Mouse (Mus musculus) Muller cell, postnatal 12 days (primary cell): ENCODE data around the gene Zbtb48.
"Not testable (repeated sequence)": the region's sequence is repeated elsewhere in the genome, so short reads cannot be mapped to it uniquely, and the experiment has no call there.

Source experiments
- DNase-seq: peaks from one replicate; pipeline ENCODE4 v3.0.0-alpha.2; 2015; ENCODE audit errors: inconsistent ontology term

Zbtb48 gene

DNA sequence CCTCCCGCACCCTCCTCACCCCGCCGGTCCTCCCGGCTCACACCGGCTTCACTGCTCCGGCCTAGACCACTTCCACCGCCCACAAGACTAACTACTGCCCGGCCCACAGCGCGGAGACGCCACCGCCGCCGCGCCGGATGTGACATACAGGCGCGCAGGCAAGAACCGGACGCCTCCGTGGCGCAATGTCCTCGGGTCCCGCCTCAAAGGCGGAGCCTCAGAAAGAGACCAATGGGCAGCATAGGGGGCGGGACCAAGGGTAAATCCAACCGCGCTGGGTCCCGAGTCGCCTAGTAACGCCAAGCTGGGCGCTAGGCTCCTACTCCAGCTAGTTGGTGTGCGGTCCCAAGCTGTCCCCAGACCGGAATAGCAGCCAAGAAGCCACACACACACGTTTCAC is at the start of gene Zbtb48:
Gene Zbtb48, minus strand, starts transcription at position 148 of the 400 bp plus-strand sequence.
- peak; percentile 97 for DNase-seq

DNA sequence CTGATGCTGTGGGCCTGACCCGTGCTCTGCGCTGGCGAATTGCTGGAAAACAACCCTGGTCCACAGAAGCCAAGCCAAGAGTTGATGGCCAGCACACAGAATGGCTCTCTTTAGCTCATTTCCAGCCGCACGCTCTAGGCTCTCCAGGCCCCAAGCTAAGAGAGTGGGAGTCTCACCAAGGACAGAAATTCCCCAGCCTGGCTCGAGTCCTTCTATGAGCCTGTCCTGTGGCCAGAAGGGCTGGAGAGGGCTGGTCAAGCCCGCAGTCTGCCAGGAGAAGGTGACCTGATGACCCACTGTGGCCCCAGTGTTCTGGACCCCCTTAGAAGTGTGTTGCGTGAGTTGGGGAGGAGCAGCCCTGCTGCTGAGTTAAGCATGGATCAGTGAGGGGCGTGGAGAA is 49.7 kb upstream of the Zbtb48 start:
- no peak for DNase-seq

DNA sequence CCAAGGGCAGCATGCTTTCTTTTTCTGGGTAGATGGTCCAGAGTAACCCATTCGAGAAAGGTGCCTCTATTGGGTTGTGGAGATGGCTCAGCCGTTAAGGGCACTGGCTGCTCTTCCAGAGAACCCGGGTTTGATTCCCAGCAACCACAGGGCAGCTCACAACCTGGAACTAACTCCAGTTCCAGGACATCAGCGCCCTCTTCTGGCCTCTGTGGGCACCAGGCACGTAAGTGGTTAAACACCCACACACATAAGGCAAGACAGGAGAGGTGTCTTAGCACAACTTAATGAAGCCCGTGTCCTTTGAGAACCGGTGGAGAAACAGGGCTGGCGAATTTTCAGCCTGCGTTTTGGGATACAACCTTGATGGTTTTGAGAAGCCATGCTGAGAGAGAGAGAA is 47.1 kb upstream of the Zbtb48 start:
- no peak for DNase-seq

DNA sequence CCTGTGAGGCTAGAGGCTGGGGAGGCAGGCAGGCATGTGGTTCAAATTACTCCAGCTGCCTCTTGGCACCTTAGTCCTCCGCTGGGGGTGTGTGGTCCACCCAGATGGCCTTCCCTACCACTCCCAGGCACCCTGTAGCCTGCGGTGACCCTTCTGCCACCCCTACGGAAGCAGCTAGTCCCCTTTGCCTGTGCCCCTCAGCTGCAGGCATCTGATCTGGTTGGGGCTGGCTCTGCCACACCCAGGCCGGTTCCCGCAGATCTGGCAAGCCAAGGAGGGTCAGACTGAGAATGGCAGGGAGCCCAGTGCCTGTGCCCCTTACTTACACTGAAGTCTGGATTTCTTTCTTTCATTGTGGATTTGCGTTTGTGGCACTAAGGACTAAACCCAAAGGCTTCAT is 46.2 kb upstream of the Zbtb48 start:
- DNase-seq, result no peak

DNA sequence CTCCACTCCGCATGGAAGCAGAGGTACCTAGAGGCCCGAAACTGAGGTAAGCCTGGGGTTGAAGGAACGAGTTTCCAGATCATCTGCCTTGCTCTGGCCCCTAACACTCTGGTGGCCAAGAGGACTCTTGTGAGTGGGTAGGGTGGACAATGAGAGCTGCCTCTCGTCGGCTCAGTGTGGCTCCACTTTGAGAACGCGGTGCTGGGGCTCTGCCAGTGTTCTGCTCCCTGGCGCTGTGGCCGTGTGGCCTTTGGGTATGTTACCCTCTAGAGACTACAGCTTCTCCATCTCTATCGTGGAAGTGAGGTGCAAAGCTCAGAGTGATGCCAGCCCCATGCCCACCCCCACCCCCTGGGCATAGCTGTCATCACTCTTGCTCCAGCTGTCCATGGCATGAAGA is 45.2 kb upstream of the Zbtb48 start:
- no peak for DNase-seq

DNA sequence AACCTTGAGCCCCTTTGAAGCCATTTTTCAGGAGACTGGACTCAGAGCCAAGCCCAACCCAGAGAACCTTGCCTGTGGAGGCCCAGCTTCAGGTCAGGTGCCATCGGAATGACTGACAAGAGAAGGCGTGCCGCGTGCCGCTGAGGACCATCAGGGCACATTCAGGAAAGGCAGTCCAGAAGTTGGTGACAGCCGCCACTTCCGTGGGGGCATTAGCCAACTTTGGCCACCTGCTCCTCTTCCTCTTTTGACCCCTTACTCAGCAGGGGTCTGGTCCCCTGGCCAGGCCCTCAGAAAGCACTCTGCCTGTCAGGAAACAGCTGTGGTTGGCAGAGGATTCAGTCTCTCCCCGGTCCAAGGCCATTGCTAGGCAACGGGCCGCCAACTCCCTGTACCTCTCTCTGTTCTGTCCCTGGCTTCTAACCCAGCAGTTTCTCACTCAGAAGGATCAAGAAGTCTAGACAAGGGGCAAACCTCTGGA is 44.7 kb upstream of the Zbtb48 start, which contains the start of gene Plekhg5:
Gene Plekhg5, plus strand, starts transcription at position 378 of the 481 bp plus-strand sequence.
- DNase-seq, result peak; percentile 48

DNA sequence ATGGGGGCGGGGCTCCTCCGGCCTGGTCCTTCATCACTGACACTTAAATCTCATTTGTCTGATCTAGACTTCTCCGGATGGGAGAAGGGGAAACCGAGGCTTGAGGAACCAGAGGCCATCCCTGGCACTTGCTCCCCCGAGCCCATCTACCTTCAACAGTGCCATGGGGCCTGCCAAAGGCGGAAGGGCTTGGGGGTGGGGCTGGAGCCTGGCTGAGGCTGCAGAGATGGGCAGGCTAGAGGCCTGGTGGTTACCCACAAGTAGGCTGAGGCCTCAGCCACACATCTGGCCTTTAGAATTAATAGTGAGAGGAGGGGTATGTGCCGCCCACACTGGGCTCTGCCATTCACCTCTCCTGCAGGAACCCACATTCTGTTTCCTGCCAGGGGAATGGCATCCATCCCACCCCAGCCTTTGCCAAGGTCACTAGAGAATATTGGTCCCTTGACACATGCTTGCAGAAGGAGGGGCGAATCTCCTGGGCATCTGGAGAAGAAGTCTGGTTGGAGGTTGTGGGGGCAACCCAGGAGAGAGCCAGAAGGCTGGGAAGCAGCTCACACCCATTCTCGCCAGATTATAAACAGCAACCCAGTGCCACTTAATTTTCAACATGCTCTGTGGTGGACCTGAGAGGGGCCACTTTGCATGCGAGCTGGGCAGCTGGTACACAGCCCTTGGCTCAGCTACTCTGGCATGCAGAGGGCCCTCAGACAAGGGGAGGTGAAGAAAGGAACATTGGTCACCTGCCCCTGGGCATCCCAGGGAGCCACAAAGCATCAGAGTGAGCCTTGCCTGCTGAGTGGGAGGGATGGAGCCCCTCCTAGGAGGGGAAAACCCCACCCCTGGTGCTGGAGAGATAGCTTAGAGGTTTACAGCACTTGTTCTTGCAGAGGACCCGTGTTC is 43.3 kb upstream of the Zbtb48 start:
- DNase-seq, result peak; percentile 78

DNA sequence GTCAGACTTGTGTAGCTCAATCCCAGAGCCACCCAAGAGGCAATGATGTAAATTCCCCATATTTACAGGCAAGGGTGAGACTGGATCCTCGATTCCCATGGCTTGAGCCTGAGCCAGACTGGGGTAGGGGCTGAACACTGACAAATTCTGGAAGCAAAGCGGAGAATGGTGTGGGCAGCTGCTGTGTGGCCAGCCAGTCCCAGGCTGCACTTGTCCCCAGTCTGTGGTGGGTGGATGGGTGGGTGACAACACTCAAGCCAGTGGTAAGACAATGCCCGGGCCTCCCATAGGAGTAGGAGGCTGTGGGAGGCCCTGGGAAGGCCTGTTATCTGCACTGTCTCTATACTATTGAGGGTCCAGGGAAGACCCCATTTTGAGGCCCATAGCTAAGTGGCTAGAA is 41.8 kb upstream of the Zbtb48 start:
- no peak for DNase-seq

DNA sequence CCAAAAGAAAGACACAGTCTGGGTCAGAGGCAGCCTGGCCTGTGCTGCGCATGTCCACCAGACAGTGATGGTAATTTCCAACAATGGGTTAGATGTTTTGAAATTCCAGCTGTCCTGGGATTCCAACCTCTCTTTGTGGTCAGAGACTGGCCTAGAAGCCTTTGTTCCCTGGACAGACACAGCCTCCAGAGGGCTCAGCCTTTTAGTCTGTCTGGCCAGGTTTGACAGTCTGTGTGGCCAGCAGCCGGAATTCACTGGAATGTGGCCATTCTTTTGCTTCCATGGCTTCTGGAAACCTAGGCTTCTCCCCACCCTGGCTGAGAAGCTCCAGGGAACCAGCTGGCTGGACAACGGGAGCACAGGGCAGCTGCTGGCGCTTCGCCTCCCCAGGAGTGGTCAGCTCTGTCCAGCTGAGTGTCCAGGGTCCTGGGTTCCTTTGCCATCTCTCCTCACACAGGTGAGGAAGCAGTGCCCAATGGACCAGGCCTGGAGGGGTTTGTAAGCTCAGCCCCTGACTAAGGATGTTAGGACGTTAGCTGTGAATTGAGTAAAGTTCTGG is 40.8 kb upstream of the Zbtb48 start:
- DNase-seq, result peak; percentile 95

DNA sequence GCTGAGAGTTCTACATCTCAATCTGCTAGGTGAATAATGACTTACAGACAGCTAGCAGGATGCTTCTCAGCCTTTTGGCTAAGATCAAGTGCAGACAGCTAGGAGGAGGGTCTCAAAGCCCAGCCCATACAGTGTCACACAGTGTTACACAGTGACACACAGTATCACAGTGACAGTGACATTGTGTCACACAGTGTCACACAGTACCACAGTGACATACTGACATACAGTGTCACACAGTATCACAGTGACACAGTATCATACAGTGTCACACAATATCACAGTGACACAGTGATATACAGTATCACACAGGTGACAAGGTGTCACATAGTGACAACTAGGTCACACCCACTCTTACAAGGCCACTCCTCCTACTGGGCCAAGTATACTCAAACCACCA is 39.8 kb upstream of the Zbtb48 start:
- DNase-seq, result no peak

DNA sequence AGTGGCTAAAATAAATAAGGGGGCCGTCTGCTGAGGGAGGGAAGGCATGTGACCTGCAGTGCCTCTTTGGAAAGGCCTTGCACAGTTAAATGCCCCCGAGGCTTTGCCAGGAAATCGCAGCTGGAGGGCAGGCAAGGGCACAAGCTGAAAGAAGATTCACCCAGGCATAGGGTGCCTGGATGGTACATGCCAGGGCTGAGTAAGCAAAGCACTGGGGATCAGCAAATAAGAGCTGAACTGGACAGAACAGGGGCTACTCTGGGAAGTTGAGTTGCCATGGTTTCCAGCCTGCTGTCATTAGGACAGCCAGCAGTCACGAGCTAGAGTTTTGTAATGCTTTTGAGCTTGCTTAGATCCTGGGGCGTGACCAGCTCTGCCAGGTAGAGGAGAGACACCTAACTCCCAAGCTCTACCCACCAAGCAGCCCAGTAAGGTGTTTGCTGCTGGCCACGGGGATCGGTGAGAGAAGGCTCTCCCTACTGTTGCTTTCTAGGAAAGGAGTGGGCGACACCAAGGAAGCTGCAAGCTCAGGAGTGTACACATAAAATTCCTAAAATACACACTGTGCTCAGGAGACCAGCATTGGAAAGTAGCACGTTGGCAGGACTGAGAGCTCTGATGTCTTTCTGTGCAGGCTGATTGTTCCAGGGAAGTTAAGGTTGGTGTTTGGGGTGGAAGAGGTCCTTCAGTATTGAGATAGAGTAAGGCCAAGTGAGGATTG is 35.1 kb upstream of the Zbtb48 start:
- peak; percentile 60 for DNase-seq

DNA sequence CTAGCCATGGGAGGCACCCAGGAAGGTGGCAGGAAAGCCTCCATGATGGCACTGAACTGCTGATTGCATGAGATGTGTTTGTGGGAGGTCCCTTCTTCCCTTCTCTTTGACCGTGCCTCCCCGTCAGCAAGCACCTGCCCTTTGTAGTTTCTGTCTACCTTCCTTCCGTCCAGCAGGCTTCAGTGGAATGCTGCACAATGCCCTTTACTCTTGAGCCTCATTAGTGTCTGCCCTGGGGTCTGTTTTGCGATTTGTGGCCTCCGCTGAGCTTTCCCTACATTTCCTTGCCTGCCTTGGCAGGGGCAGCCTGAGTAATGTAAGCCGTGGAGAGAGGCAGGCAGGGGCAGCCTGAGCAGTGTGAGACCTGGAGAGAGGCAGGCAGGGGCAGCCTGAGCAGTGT is 17.1 kb upstream of the Zbtb48 start:
- no peak for DNase-seq

DNA sequence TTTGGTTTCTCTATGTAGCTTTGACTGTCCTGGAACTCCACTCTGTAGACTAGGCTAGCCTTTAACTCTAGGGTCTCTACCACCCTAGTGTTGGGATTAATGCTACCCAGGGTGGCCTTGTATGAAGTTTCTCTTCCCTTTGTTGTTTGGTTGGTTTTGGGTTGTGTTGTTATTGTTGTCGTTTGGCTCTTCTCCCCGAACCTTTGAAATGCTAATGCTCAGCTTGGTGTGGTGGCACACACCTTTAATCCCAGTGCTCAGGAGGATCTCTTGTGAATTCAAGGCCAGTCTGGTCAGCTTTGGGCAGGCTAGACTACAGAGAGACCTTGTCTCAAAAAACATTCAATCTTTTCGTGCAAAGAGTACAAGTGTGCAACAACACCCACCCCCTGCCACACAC is 15.7 kb upstream of the Zbtb48 start:
- DNase-seq, result no peak

DNA sequence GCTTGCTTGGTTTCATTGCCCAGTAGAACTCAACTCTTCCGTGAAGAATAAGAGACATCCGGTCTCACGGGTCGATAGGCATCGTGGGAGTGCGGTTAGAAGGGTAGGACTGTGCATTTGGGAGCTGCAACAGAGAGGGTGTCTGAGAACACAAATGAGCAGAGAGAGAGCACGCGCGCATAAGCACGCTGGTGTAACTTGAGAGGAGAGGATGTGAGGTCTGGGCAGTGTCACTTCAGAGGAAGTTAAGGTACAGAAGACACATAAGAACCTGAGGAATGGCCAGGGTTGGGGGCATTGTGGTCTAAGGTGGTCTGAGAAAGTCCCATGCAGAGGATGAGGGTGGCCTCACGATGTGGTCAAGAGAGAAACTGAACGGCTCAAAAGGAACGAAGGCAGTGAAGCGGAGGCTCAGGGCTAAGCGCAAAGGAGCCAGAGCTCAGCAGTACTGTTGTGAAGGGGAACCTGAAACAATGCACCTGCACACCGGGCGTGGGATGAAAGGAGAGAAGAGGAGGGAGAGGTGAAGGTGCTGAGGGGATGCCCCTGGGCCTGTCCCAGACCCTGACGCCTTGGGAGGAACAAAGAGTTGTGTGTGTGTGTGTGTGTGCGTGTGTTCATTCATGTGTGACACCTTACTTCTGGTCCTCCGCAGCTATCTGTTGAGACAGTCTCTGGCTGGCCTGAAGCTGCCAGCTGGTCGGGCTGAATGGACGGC is 14.6 kb upstream of the Zbtb48 start:
- DNase-seq, result no peak

DNA sequence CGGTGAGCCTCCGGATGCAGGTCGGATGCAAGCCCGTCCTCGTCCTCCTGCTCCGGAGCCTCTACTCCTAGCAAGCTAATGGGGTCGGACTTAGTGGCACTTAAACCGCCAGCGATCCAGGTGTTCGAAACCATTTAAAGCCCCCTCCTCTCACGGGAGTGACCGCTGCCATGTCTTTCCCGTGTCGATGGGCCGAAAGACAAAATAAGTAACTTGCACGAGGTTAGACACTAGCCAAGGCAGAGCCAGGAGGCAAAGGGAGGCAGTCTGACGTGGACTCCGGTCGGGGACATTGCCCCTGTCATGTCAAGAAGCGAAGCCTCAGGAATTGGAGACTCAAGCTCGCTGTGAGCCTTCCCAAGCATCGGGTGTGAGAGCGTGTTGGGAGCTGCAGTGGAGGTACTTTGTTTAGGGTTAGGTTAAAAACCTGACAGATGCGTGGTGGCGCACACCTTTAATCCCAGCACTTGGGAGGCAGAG is 12.4 kb upstream of the Zbtb48 start:
- no peak for DNase-seq

DNA sequence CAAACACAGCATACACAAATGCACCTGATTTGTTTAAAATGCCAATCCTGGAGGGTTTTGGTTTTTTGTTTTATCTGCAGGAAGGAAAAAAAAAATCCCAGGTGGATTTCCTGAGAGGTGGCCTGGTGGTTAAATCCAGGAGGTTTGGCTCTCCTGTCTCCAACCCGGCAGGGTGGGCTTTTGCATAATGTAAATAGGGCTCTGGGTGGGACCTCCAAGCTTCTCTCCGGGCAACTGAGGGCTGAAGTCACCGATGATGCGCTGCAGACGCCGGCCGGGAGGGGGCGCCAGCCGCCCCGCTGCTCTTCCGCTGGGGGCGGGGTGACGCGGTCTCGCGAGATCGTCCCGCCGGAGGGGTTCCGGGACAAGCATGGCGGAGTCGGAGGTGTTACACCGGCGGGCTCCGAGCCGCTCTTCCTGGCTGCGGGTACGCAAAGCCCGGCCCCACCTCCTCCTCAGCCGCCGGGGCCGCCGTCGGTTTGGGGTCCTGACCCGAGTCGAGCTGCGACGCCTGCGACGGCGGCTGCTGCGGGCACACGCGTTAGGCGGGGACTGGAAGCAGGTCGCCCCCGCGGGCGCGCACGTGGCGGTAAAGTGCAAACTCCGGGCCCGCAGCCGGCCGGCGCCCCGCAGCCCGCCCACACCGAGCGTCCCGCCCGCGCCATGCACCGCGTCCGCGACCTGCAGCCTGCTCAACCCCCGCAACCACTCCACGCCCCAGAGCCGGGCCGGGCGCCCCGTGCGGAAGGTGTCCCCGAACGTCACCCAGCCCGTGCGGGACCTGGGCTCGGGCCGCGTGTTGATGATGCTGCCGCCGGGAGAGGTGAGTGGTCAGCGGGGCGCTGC is 11.7 kb upstream of the Zbtb48 start, which contains the start of gene Nol9:
Gene Nol9, plus strand, starts transcription at position 337 of the 846 bp plus-strand sequence.
- peak; percentile 93 for DNase-seq

DNA sequence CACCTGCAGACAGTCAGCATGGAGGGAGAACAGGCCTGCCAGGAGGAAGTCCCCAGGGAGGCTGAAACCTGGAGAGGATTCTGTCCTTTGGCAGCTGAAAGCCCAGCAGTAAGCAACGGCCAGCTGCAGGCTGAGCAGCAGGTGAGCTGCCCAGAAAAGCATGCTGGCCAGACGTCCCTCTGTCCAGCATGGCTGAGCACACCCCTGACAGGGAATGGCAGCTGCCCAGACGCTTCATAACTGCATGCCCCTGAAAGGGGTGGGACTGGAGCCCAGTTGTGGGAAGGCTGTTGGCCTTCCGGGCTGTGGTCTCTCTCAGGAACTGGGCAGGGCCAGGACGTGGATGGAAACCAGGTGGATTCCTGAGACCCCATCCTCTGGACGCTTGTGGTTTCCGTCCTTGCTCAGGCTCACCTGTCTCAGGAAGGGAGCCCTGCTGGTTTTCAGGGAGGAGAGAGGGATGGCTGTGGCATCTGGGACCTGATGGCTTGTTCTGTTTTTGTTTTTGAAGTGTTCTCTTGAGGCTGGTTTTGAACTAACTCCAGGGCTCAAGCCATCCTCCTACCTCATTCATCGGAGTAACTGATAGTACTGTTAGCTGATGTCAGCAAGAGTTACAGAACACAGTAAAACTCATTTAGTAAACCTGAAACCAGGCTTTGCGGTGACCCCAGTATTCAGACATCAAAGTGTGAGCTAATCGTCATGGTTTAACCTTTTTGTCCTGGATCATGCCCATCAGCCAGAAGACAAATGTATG is 10.9 kb upstream of the Zbtb48 start, which contains the start of gene Tas1r1:
Gene Tas1r1, minus strand, starts transcription at position 344 of the 760 bp plus-strand sequence.
- DNase-seq, result peak; percentile 61

DNA sequence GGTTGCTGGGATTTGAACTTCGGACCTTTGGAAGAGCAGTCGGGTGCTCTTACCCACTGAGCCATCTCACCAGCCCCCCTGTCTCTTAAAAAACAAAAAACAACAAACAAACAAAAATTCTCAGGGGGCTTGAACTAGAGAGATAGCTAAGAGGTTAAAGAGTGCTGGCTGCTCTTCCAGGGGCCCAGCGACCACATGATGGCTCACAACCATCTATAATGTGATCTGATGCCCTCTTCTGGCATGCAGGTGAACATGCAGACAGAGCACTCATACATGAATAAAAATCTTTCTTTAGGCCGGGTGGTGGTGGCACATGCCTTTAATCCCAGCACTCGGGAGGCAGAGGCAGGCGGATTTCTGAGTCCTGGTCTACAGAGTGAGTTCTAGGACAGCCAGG is 9.0 kb upstream of the Zbtb48 start:
- not testable (repeated sequence) for DNase-seq

DNA sequence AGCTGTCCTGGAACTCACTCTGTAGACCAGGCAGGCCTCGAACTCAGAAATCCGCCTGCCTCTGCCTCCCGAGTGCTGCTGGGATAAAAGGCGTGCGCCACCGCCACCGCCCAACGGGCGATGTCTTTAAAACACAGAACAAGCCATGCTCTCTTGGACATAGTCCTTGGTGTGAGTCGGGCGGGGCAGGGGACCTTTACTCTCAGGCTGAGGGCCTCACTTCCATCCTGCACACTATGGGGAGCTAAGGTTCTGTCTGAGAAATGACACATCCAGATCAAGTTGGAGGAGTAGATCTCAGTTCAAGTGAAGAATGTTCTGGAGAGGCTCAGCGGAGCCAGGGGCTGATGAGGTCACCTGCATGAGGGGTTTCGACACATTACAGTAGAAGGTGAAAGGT is 5.5 kb upstream of the Zbtb48 start:
- no peak for DNase-seq

DNA sequence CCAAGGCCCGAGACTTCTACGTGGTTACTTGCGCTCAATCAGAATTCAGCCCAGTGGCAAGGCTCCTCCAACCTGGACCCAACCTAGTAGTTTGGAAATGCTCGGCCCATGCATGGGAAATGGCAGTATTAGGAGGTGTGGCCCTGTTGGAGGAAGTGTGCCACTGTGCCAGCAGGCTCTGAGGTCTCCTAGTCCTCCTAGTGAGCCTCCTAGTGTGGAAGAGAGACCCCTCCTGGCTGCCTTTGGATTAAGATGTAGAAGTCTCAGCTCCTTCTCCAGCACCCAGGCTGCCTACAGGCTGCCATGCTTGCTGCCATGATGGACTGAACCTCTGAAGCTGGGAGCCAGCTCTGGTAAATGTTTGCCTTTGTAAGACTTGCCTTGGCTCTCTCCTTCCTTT is 2.5 kb upstream of the Zbtb48 start:
- DNase-seq, result no peak
